Mouse (Mus musculus) urinary bladder, postnatal 36 days (tissue): ENCODE results near the gene Mocs2.

Experiments used
- DNase-seq, 2 experiments: peaks; one replicate each; pipeline ENCODE4 v3.0.0; 2022; ENCODE audit warnings: low spot score in 2 of 2, mixed read lengths in 1 of 2

Gene Mocs2

DNA sequence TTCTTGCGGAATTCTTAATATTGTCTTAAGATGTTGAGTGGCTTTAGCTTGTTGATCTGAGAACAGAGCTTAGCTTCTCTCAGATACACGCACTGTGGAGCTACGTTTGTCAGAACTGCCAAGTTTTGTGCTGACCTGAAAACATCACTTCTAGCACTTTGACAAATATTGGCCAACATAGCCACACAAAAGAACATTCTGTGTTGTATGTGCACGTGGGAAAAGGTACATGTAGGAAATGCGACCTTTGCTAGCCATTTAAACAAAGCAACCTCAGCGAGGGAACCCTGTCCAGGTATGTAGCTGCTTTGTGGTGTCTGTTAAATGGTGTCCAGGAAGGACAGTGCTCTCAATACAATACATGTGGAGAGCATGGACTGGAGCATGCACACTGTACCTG, 36.0 kb downstream of the Mocs2 start:
- DNase-seq, result no peak

DNA sequence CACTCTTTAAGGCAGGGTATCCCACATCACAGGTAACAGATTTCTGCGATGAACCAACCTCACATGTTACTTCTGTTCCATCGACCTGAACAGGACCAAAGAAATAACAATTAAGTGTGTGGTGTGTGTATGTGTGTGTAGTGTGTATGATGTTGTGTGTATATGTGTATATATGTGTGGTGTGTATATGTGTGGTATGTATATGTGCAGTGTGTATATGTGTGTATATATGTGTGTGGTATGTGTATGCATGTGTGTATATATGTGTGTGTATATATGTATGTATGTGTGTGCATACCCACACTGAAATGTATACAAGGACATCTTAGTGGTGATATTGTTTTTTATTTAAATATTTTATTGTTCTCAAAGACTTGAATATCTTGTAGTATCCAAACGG, 36.4 kb downstream of the Mocs2 start:
- no peak for DNase-seq

- DNase-seq, result no peak
Measured at GRCm38 (mm10) chr13:114855573-114856268, 37.7 kb downstream of the Mocs2 start.

DNA sequence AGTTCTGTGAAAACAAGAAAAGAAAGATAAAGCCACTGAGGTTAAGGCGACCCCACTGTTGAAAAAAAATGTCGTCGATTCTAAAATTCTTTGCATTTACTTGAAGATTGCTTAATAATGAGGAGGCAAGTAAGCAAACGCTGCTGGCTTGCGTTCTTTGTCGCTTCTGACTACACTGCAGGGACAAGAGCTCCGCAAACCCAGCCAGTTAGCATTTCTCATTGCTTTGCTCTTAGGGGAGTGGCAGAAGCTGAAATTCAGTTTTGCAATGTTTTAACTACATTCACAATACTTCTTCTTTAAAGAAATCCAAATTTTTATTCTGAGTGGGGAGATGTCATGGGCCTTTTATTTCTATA, 38.2 kb downstream of the Mocs2 start:
- DNase-seq, result no peak

DNA sequence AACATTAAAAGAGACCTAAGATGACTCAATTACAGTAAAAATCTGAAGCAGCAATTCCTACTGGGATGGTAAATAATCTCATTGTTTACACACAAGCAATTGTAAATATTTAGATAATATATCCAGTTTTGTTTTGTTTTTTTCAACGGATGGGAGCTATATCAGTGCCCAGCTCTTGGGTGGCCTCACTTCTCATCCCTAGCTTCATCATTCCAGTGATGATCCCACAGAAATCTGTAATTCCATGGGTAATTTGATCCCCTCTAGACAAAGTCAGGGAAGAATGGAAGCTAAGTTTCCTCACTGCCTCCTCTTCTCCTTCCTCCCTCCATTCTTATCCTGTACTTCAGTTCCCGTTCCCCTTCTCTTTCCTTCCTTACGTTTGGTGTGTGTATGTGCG, 39.5 kb downstream of the Mocs2 start:
- no peak for DNase-seq

DNA sequence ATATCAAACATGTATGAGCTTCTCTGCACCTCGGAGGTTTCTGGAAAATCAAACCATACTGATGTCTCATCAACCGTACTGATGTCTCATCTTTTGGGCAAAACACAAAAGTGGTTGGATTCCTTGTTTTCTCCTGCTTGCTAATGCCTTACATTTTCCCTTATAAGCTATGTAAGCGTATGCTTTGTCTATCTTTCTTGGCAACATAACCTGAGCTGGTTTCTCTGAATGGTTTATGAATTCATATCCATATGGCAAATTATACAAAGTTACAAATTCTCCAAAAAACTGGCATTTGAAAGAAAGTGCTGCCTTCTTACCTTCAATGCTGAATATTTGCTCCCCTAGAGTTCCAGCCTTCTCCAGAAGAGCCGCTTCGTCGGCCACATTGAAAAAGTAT, 56.7 kb downstream of the Mocs2 start:
- no peak for DNase-seq

- DNase-seq, result no peak
Measured at GRCm38 (mm10) chr13:114876005-114876520, 58.0 kb downstream of the Mocs2 start.

DNA sequence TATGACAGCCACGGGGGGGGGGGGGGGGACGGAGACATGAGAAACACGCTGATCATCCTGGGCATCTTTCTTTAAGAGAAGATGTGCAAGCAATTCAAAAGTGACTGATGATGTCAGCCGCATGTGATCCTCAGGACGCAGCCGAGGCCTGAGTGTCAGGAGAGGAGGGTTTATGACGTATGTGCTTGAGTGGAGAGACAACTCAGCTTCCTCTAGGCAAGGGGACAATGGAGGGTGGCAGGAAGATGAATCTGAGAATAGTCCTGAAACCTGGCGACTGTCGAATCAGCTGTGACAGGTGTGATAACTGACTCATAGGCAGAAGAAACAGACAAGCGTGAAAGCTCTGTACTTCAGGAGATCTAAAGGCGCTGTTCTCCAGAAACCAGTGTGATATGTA, 60.6 kb downstream of the Mocs2 start:
- DNase-seq, result no peak
